Mouse (Mus musculus): Measurements from ENCODE around the gene Nrap.
A peak's percentile ranks its signal among the peaks of the same experiment; 100 is the strongest.

The Nrap gene

GRCm38 (mm10) chr19:56396669-56397621 lies 7.1 kb upstream of the Nrap start, which contains the start of gene Casp7:
Casp7 (plus strand) TSS chr19:56397129.
- DNase-seq (ENCODE audit: low read depth, low spot score) = peak; percentile 71

- DNase-seq (ENCODE audit: low read depth, low spot score) = no peak
Measured at GRCm38 (mm10) chr19:56396227-56396626, 6.4 kb upstream of the Nrap start.

GRCm38 (mm10) chr19:56395183-56395935 lies 5.5 kb upstream of the Nrap start:
- DNase-seq (ENCODE audit: low read depth, low spot score) = peak; percentile 29

GRCm38 (mm10) chr19:56393311-56393866 lies 3.6 kb upstream of the Nrap start:
- no peak for DNase-seq (ENCODE audit: low read depth, low spot score)

- peak; percentile 44 for DNase-seq (ENCODE audit: low read depth, low spot score)
Measured at GRCm38 (mm10) chr19:56391307-56392046, 1.6 kb upstream of the Nrap start.

GRCm38 (mm10) chr19:56389176-56389575 lies 661 bp downstream of the Nrap start:
- DNase-seq (ENCODE audit: low read depth, low spot score) = no peak

GRCm38 (mm10) chr19:56387726-56388302 lies 2.0 kb downstream of the Nrap start:
- DNase-seq (ENCODE audit: low read depth, low spot score) = no peak

- no peak for DNase-seq (ENCODE audit: low read depth, low spot score)
Measured at GRCm38 (mm10) chr19:56386095-56386494, 3.7 kb downstream of the Nrap start.

- peak; percentile 58 for DNase-seq (ENCODE audit: low read depth, low spot score)
Measured at GRCm38 (mm10) chr19:56385546-56385945, 4.3 kb downstream of the Nrap start.

- no peak for DNase-seq (ENCODE audit: low read depth, low spot score)
Measured at GRCm38 (mm10) chr19:56381407-56381806, 8.4 kb downstream of the Nrap start.

- DNase-seq (ENCODE audit: low read depth, low spot score) = peak; percentile 26
Measured at GRCm38 (mm10) chr19:56380341-56380740, 9.5 kb downstream of the Nrap start.

GRCm38 (mm10) chr19:56378554-56379172 lies 11.2 kb downstream of the Nrap start:
- no peak for DNase-seq (ENCODE audit: low read depth, low spot score)

- DNase-seq (ENCODE audit: low read depth, low spot score) = no peak
Measured at GRCm38 (mm10) chr19:56378007-56378406, 11.8 kb downstream of the Nrap start.

GRCm38 (mm10) chr19:56374011-56374410 lies 15.8 kb downstream of the Nrap start:
- DNase-seq (ENCODE audit: low read depth, low spot score) = peak; percentile 16

- DNase-seq (ENCODE audit: low read depth, low spot score) = no peak
Measured at GRCm38 (mm10) chr19:56373246-56373645, 16.6 kb downstream of the Nrap start.

- no peak for DNase-seq (ENCODE audit: low read depth, low spot score)
Measured at GRCm38 (mm10) chr19:56372226-56372625, 17.6 kb downstream of the Nrap start.

- no peak for DNase-seq (ENCODE audit: low read depth, low spot score)
Measured at GRCm38 (mm10) chr19:56370389-56371150, 19.3 kb downstream of the Nrap start.

- DNase-seq (ENCODE audit: low read depth, low spot score) = no peak
Measured at GRCm38 (mm10) chr19:56368912-56369311, 20.9 kb downstream of the Nrap start.

GRCm38 (mm10) chr19:56367778-56368177 lies 22.1 kb downstream of the Nrap start:
- no peak for DNase-seq (ENCODE audit: low read depth, low spot score)

- DNase-seq (ENCODE audit: low read depth, low spot score) = no peak
Measured at GRCm38 (mm10) chr19:56366625-56367024, 23.2 kb downstream of the Nrap start.
